Mouse (Mus musculus): ENCODE measurements around the gene Camsap2. TPM values are rescaled to one million over a fixed set of nuclear protein-coding genes. Genes with fewer than 3 reads are reported as not detected.

Gene Camsap2
- polyA plus RNA-seq, 1 experiment from 2014 or later: 23.6 TPM

- H3K4me2 ChIP-seq (ENCODE audit: low read length): no peak overlapping the region
- WGBS: 78% methylated on average over 3 of the region's 3 CpGs
These were observed 20.1 kb upstream of the Camsap2 start for GRCm38 (mm10) chr1:136365986-136366385.

GRCm38 (mm10) chr1:136364711-136365110 lies 18.8 kb upstream of the Camsap2 start:
- H3K4me2 ChIP-seq (ENCODE audit: low read length): no peak overlapping the region
- WGBS: 60% methylated on average over 19 of the region's 19 CpGs
- no peak overlapping the region for H3K4me3 ChIP-seq (ENCODE audit: low read length)
- no peak for ATAC-seq
- H3K36me3 ChIP-seq (ENCODE audit: control insufficient read depth, insufficient read depth, low read length): no peaks in the 10 kb centered on the region
- no peaks in the 10 kb centered on the region for H3K9me3 ChIP-seq (ENCODE audit: control insufficient read depth, low read length)
- H3K27me3 ChIP-seq (replicated peaks; ENCODE audit: control insufficient read depth, insufficient read depth, low read length): no peaks in the 10 kb centered on the region
- no peak overlapping the region for H3K9ac ChIP-seq (ENCODE audit: low read depth, low read length)
- no peaks in the 10 kb centered on the region; the same call in 1 of the 2 replicates for H3K4me1 ChIP-seq (ENCODE audit: control insufficient read depth, insufficient read depth, low read depth, low read length)
- H3K27ac ChIP-seq (ENCODE audit: low read depth, low read length): no peak overlapping the region

More at GRCm38 (mm10) chr1:136365986-136366385, 20.1 kb upstream of the Camsap2 start:
- no peak overlapping the region for H3K9ac ChIP-seq (ENCODE audit: low read depth, low read length)
- ATAC-seq: no peak
- no peak overlapping the region for H3K27ac ChIP-seq (ENCODE audit: low read depth, low read length)
- no peaks in the 10 kb centered on the region for H3K9me3 ChIP-seq (ENCODE audit: control insufficient read depth, low read length)
- H3K27me3 ChIP-seq (replicated peaks; ENCODE audit: control insufficient read depth, insufficient read depth, low read length): no peaks in the 10 kb centered on the region
- no peaks in the 10 kb centered on the region; the same call in 1 of the 2 replicates for H3K4me1 ChIP-seq (ENCODE audit: control insufficient read depth, insufficient read depth, low read depth, low read length)
- no peaks in the 10 kb centered on the region for H3K36me3 ChIP-seq (ENCODE audit: control insufficient read depth, insufficient read depth, low read length)
- no peak overlapping the region for H3K4me3 ChIP-seq (ENCODE audit: low read length)

- ATAC-seq: 0 out of 2 replicates have a peak, but pooled peaks have one; percentile 32
- H3K27me3 ChIP-seq (replicated peaks; ENCODE audit: control insufficient read depth, insufficient read depth, low read length): no peaks in the 10 kb centered on the region
- peak overlapping the region; percentile 2; the same call in 1 of the 2 replicates for H3K27ac ChIP-seq (ENCODE audit: low read depth, low read length)
- H3K9ac ChIP-seq (ENCODE audit: low read depth, low read length): no peak overlapping the region
- 58% methylated on average over 6 of the region's 6 CpGs for whole genome bisulfite sequencing
- no peak overlapping the region for H3K4me2 ChIP-seq (ENCODE audit: low read length)
- H3K9me3 ChIP-seq (ENCODE audit: control insufficient read depth, low read length): no peaks in the 10 kb centered on the region
- H3K4me1 ChIP-seq (ENCODE audit: control insufficient read depth, insufficient read depth, low read depth, low read length): no peaks in the 10 kb centered on the region; the same call in 1 of the 2 replicates
- H3K4me3 ChIP-seq (ENCODE audit: low read length): no peak overlapping the region
- H3K36me3 ChIP-seq (ENCODE audit: control insufficient read depth, insufficient read depth, low read length): no peaks in the 10 kb centered on the region
These were observed 17.1 kb upstream of the Camsap2 start for GRCm38 (mm10) chr1:136363035-136363434.

GRCm38 (mm10) chr1:136362567-136362966 lies 16.7 kb upstream of the Camsap2 start:
- 50% methylated on average over 8 of the region's 8 CpGs for WGBS
- Histone ChIP-seq H3K4me2 (ENCODE audit: low read length) (no peak overlapping the region; the same call in 1 of the 2 replicates), H3K9ac (ENCODE audit: low read depth, low read length) (no peak overlapping the region), H3K9me3 (ENCODE audit: control insufficient read depth, low read length) (no peaks in the 10 kb centered on the region), H3K27ac (ENCODE audit: low read depth, low read length) (peak overlapping the region; percentile 2; the same call in 1 of the 2 replicates), H3K36me3 (ENCODE audit: control insufficient read depth, insufficient read depth, low read length) (no peaks in the 10 kb centered on the region), H3K27me3 (replicated peaks; ENCODE audit: control insufficient read depth, insufficient read depth, low read length) (no peaks in the 10 kb centered on the region), H3K4me3 (ENCODE audit: low read length) (no peak overlapping the region), H3K4me1 (ENCODE audit: control insufficient read depth, insufficient read depth, low read depth, low read length) (no peaks in the 10 kb centered on the region; the same call in 1 of the 2 replicates)
- peak; percentile 72 for ATAC-seq

GRCm38 (mm10) chr1:136361373-136361772 lies 15.5 kb upstream of the Camsap2 start:
- no peak overlapping the region for H3K4me2 ChIP-seq (ENCODE audit: low read length)
- no peaks in the 10 kb centered on the region for H3K36me3 ChIP-seq (ENCODE audit: control insufficient read depth, insufficient read depth, low read length)
- 62% methylated on average over 2 of the region's 2 CpGs for WGBS
- H3K27ac ChIP-seq (ENCODE audit: low read depth, low read length): 0 out of 2 replicates have a peak overlapping the region, but pooled peaks have one; percentile 44
- ATAC-seq: no peak
- H3K4me3 ChIP-seq (ENCODE audit: low read length): no peak overlapping the region
- H3K9ac ChIP-seq (ENCODE audit: low read depth, low read length): no peak overlapping the region
- no peaks in the 10 kb centered on the region; the same call in 1 of the 2 replicates for H3K4me1 ChIP-seq (ENCODE audit: control insufficient read depth, insufficient read depth, low read depth, low read length)
- H3K27me3 ChIP-seq (replicated peaks; ENCODE audit: control insufficient read depth, insufficient read depth, low read length): no peaks in the 10 kb centered on the region
- no peaks in the 10 kb centered on the region for H3K9me3 ChIP-seq (ENCODE audit: control insufficient read depth, low read length)

- Histone ChIP-seq H3K4me3 (ENCODE audit: low read length) (no peak overlapping the region), H3K36me3 (ENCODE audit: control insufficient read depth, insufficient read depth, low read length) (no peaks in the 10 kb centered on the region), H3K4me2 (ENCODE audit: low read length) (no peak overlapping the region), H3K27me3 (replicated peaks; ENCODE audit: control insufficient read depth, insufficient read depth, low read length) (no peaks in the 10 kb centered on the region), H3K9me3 (ENCODE audit: control insufficient read depth, low read length) (no peaks in the 10 kb centered on the region), H3K4me1 (ENCODE audit: control insufficient read depth, insufficient read depth, low read depth, low read length) (no peaks in the 10 kb centered on the region; the same call in 1 of the 2 replicates), H3K27ac (ENCODE audit: low read depth, low read length) (no peak overlapping the region), H3K9ac (ENCODE audit: low read depth, low read length) (no peak overlapping the region)
- WGBS: 87% methylated on average over 6 of the region's 6 CpGs
- ATAC-seq: no peak
These were observed 15.0 kb upstream of the Camsap2 start for GRCm38 (mm10) chr1:136360909-136361308.

GRCm38 (mm10) chr1:136358841-136359360 lies 13.0 kb upstream of the Camsap2 start:
- Histone ChIP-seq H3K9ac (ENCODE audit: low read depth, low read length) (no peak overlapping the region), H3K36me3 (ENCODE audit: control insufficient read depth, insufficient read depth, low read length) (no peaks in the 10 kb centered on the region), H3K9me3 (ENCODE audit: control insufficient read depth, low read length) (no peaks in the 10 kb centered on the region), H3K4me2 (ENCODE audit: low read length) (no peak overlapping the region), H3K27me3 (replicated peaks; ENCODE audit: control insufficient read depth, insufficient read depth, low read length) (no peaks in the 10 kb centered on the region), H3K4me3 (ENCODE audit: low read length) (no peak overlapping the region), H3K4me1 (ENCODE audit: control insufficient read depth, insufficient read depth, low read depth, low read length) (no peaks in the 10 kb centered on the region; the same call in 1 of the 2 replicates), H3K27ac (ENCODE audit: low read depth, low read length) (no peak overlapping the region)
- 76% methylated on average over 7 of the region's 7 CpGs for WGBS
- ATAC-seq: no peak

- WGBS: 82% methylated on average over 4 of the region's 4 CpGs
- no peak overlapping the region for H3K4me2 ChIP-seq (ENCODE audit: low read length)
- H3K4me3 ChIP-seq (ENCODE audit: low read length): no peak overlapping the region
- no peak overlapping the region for H3K9ac ChIP-seq (ENCODE audit: low read depth, low read length)
- no peak overlapping the region for H3K27ac ChIP-seq (ENCODE audit: low read depth, low read length)
- H3K4me1 ChIP-seq (ENCODE audit: control insufficient read depth, insufficient read depth, low read depth, low read length): no peaks in the 10 kb centered on the region; the same call in 1 of the 2 replicates
- H3K9me3 ChIP-seq (ENCODE audit: control insufficient read depth, low read length): no peaks in the 10 kb centered on the region
- no peak for ATAC-seq
- no peaks in the 10 kb centered on the region for H3K36me3 ChIP-seq (ENCODE audit: control insufficient read depth, insufficient read depth, low read length)
- no peaks in the 10 kb centered on the region for H3K27me3 ChIP-seq (replicated peaks; ENCODE audit: control insufficient read depth, insufficient read depth, low read length)
These were observed 9.7 kb upstream of the Camsap2 start for GRCm38 (mm10) chr1:136355651-136356050.

- Histone ChIP-seq H3K27ac (ENCODE audit: low read depth, low read length) (no peak overlapping the region), H3K4me1 (ENCODE audit: control insufficient read depth, insufficient read depth, low read depth, low read length) (peaks cover 2% of the 10 kb centered on the region; the same call in 1 of the 2 replicates), H3K4me3 (ENCODE audit: low read length) (no peak overlapping the region), H3K4me2 (ENCODE audit: low read length) (no peak overlapping the region), H3K27me3 (replicated peaks; ENCODE audit: control insufficient read depth, insufficient read depth, low read length) (no peaks in the 10 kb centered on the region), H3K9ac (ENCODE audit: low read depth, low read length) (no peak overlapping the region), H3K36me3 (ENCODE audit: control insufficient read depth, insufficient read depth, low read length) (no peaks in the 10 kb centered on the region), H3K9me3 (ENCODE audit: control insufficient read depth, low read length) (no peaks in the 10 kb centered on the region)
- ATAC-seq: no peak
- 54% methylated on average over 3 of the region's 3 CpGs for WGBS
These were observed 4.8 kb upstream of the Camsap2 start for GRCm38 (mm10) chr1:136350699-136351200.

Data from hindbrain, embryonic 16.5 days (tissue).